Mouse (Mus musculus) lung, embryonic 16.5 days (tissue): ENCODE measurements around the gene Gm498. TPM values are rescaled to one million over a fixed set of nuclear protein-coding genes. Genes with fewer than 3 reads are reported as not detected.

Source experiments
- ATAC-seq: fragments of 200-750 bp; cut with Nextera tagmentation; 2 replicates; pipeline ENCODE4 v1.8.0; 2017; ENCODE audit warnings: low read depth, mild to moderate bottlenecking, moderate library complexity
- H3K27ac ChIP-seq: fragments of 300-500 bp; sonication (generic); 2 replicates; pipeline ENCODE4 v1.5.1; 2014; ENCODE audit warnings: mild to moderate bottlenecking, control low read depth, low read length
- H3K27me3 ChIP-seq: fragments of 300-500 bp; sonication (generic); 2 replicates; pipeline ENCODE4 v1.6.1; 2014; ENCODE audit warnings: low read depth, low read length, mixed read lengths; ENCODE audit not compliant: control insufficient read depth, insufficient read depth
- H3K36me3 ChIP-seq: fragments of 300-500 bp; sonication (generic); 2 replicates; pipeline ENCODE4 v1.6.1; 2014; ENCODE audit warnings: low read length; ENCODE audit not compliant: control insufficient read depth, insufficient read depth
- H3K4me1 ChIP-seq: fragments of 300-500 bp; sonication (generic); replicated peaks from 2 replicates; pipeline ENCODE4 v1.6.1; 2014; ENCODE audit warnings: low read length, mixed read lengths; ENCODE audit not compliant: control insufficient read depth, insufficient read depth
- H3K4me2 ChIP-seq: fragments of 300-500 bp; sonication (generic); 2 replicates; pipeline ENCODE4 v1.6.1; 2014; ENCODE audit warnings: low read depth, low read length, control low read depth
- H3K4me3 ChIP-seq: fragments of 300-500 bp; sonication (generic); 2 replicates; pipeline ENCODE4 v1.5.1; 2014; ENCODE audit warnings: mild to moderate bottlenecking, low read length, control low read depth
- H3K9ac ChIP-seq: fragments of 300-500 bp; sonication (generic); 2 replicates; pipeline ENCODE4 v1.6.1; 2014; ENCODE audit warnings: low read length, control low read depth
- H3K9me3 ChIP-seq: fragments of 300-500 bp; sonication (generic); 2 replicates; pipeline ENCODE4 v1.6.1; 2016; ENCODE audit warnings: low read length; ENCODE audit not compliant: control insufficient read depth
- WGBS: fragments of 180-500 bp; shearing (Covaris S2); extraction: QIAGEN DNeasy Blood & Tissue Kit; methylation state at CpG from one replicate; pipeline ENCODE4 v1.1.7; 2014; 5-methylcytosine and 5-hydroxymethylcytosine counted together
- polyA plus RNA-seq: library from polyadenylated mRNA; unstranded; fragments of >200 nt; fragmentation: Nextera tagmentation; extraction: Ambion mirVana; gene quantifications from 2 replicates; pipeline ENCODE4 v1.2.1, GENCODE M21; 2015

Gene Gm498
- polyA plus RNA-seq, 1 experiment from 2014 or later = not detected

GRCm38 (mm10) chr7:143832611-143833010, 34.0 kb upstream of the Gm498 start:
- WGBS = 88% methylated on average over 2 of the region's 2 CpGs
- Histone ChIP-seq H3K9ac (no peak overlapping the region), H3K9me3 (no peaks in the 10 kb centered on the region), H3K4me3 (no peak overlapping the region), H3K27me3 (no peaks in the 10 kb centered on the region), H3K36me3 (no peaks in the 10 kb centered on the region), H3K4me1 (peaks cover 9% of the 10 kb centered on the region), H3K4me2 (no peak overlapping the region), H3K27ac (no peak overlapping the region)
- no peak for ATAC-seq

- no peak for ATAC-seq
- Histone ChIP-seq H3K27ac (no peak overlapping the region), H3K36me3 (0 out of 2 replicates have a peak, but pooled peaks cover 3% of the 10 kb centered on the region), H3K4me3 (no peak overlapping the region), H3K4me2 (no peak overlapping the region), H3K27me3 (no peaks in the 10 kb centered on the region), H3K9ac (no peak overlapping the region), H3K4me1 (peaks cover 9% of the 10 kb centered on the region), H3K9me3 (no peaks in the 10 kb centered on the region)
- WGBS = 72% methylated on average over 6 of the region's 6 CpGs
These were observed 33.0 kb upstream of the Gm498 start for GRCm38 (mm10) chr7:143833581-143834190.

- H3K4me1 ChIP-seq = peaks cover 8% of the 10 kb centered on the region
- ATAC-seq = no peak
- H3K27me3 ChIP-seq = no peaks in the 10 kb centered on the region
- WGBS = 87% methylated on average over 2 of the region's 2 CpGs
- H3K9ac ChIP-seq = no peak overlapping the region
- peaks cover 3% of the 10 kb centered on the region; the same call in 1 of the 2 replicates for H3K36me3 ChIP-seq
- H3K4me2 ChIP-seq = no peak overlapping the region
- H3K4me3 ChIP-seq = no peak overlapping the region
- no peaks in the 10 kb centered on the region for H3K9me3 ChIP-seq
- H3K27ac ChIP-seq = no peak overlapping the region
These were observed 32.3 kb upstream of the Gm498 start for GRCm38 (mm10) chr7:143834316-143834715.

- Histone ChIP-seq H3K9ac (no peak overlapping the region), H3K27ac (no peak overlapping the region), H3K4me3 (no peak overlapping the region), H3K27me3 (no peaks in the 10 kb centered on the region), H3K36me3 (peaks cover 3% of the 10 kb centered on the region; the same call in 1 of the 2 replicates), H3K4me1 (peaks cover 7% of the 10 kb centered on the region), H3K9me3 (no peaks in the 10 kb centered on the region), H3K4me2 (no peak overlapping the region)
- WGBS = 59% methylated on average over 3 of the region's 3 CpGs
- no peak for ATAC-seq
These were observed 31.7 kb upstream of the Gm498 start for GRCm38 (mm10) chr7:143834972-143835371.

- Histone ChIP-seq H3K9ac (no peak overlapping the region), H3K9me3 (no peaks in the 10 kb centered on the region), H3K36me3 (peaks cover 14% of the 10 kb centered on the region), H3K4me2 (no peak overlapping the region), H3K27ac (no peak overlapping the region), H3K27me3 (no peaks in the 10 kb centered on the region), H3K4me1 (no peaks in the 10 kb centered on the region), H3K4me3 (no peak overlapping the region)
- ATAC-seq = no peak
- 83% methylated on average over 3 of the region's 3 CpGs for WGBS
These were observed 28.8 kb upstream of the Gm498 start for GRCm38 (mm10) chr7:143837705-143838358.

- WGBS = 93% methylated on average over 5 of the region's 5 CpGs
- H3K4me2 ChIP-seq = no peak overlapping the region
- H3K36me3 ChIP-seq = peaks cover 35% of the 10 kb centered on the region
- no peaks in the 10 kb centered on the region for H3K4me1 ChIP-seq
- no peaks in the 10 kb centered on the region for H3K27me3 ChIP-seq
- H3K4me3 ChIP-seq = no peak overlapping the region
- H3K9me3 ChIP-seq = no peaks in the 10 kb centered on the region
- H3K27ac ChIP-seq = no peak overlapping the region
- no peak overlapping the region for H3K9ac ChIP-seq
- no peak for ATAC-seq
These were observed 26.5 kb upstream of the Gm498 start for GRCm38 (mm10) chr7:143840121-143840520.

GRCm38 (mm10) chr7:143841301-143841700, 25.3 kb upstream of the Gm498 start:
- Histone ChIP-seq H3K9me3 (no peaks in the 10 kb centered on the region), H3K36me3 (peaks cover 38% of the 10 kb centered on the region), H3K4me3 (no peak overlapping the region), H3K27ac (no peak overlapping the region), H3K27me3 (no peaks in the 10 kb centered on the region), H3K9ac (no peak overlapping the region), H3K4me2 (no peak overlapping the region), H3K4me1 (no peaks in the 10 kb centered on the region)
- WGBS = 91% methylated on average over 8 of the region's 8 CpGs
- ATAC-seq = no peak

GRCm38 (mm10) chr7:143848127-143848767, 18.4 kb upstream of the Gm498 start:
- Histone ChIP-seq H3K36me3 (peaks cover 31% of the 10 kb centered on the region), H3K27me3 (no peaks in the 10 kb centered on the region), H3K4me1 (no peaks in the 10 kb centered on the region), H3K27ac (no peak overlapping the region), H3K4me2 (no peak overlapping the region), H3K9me3 (no peaks in the 10 kb centered on the region), H3K9ac (no peak overlapping the region), H3K4me3 (no peak overlapping the region)
- 93% methylated on average over 5 of the region's 5 CpGs for WGBS
- no peak for ATAC-seq

GRCm38 (mm10) chr7:143848768-143849482, 17.7 kb upstream of the Gm498 start:
- Histone ChIP-seq H3K4me1 (no peaks in the 10 kb centered on the region), H3K27me3 (no peaks in the 10 kb centered on the region), H3K36me3 (peaks cover 24% of the 10 kb centered on the region), H3K4me3 (no peak overlapping the region), H3K9ac (no peak overlapping the region), H3K9me3 (no peaks in the 10 kb centered on the region), H3K4me2 (no peak overlapping the region), H3K27ac (no peak overlapping the region)
- no peak for ATAC-seq
- WGBS = 87% methylated on average over 7 of the region's 8 CpGs
